Mouse (Mus musculus): Measurements from ENCODE around the gene Vhl.

- TF ChIP-seq CTCF (IDR thresholded peaks at IDR 0.05; ENCODE audit: control insufficient read depth, insufficient read depth, insufficient read length): no peak
- no peak for TF ChIP-seq MYOG (IDR thresholded peaks at IDR 0.05; ENCODE audit: control insufficient read depth, extremely low read depth, insufficient read length)
- TF ChIP-seq MAX (IDR thresholded peaks at IDR 0.05): no peak
- TF ChIP-seq CEBPB (IDR thresholded peaks at IDR 0.05; ENCODE audit: low read depth): no peak
- TF ChIP-seq MYOD1 (IDR thresholded peaks at IDR 0.05; ENCODE audit: control insufficient read depth, insufficient read length, low read depth): no peak
- TF ChIP-seq USF1 (IDR thresholded peaks at IDR 0.05; ENCODE audit: low read depth): no peak
- TF ChIP-seq FOSL1 (IDR thresholded peaks at IDR 0.05; ENCODE audit: insufficient read depth, low read length, poor library complexity, severe bottlenecking): no peak
Observed at GRCm38 (mm10) chr6:113639201-113639600, 15.4 kb downstream of the Vhl start.
